Mouse (Mus musculus): ENCODE data around the gene Rrp36.

Rrp36 gene

GRCm38 (mm10) chr17:46673850-46674529 lies at the start of gene Rrp36:
Gene Rrp36 (minus strand): TSS chr17:46674352.
- peak; percentile 72 to 85 for DNase-seq (ENCODE audit: low spot score in 2 of 2)

GRCm38 (mm10) chr17:46721077-46721476 lies 46.9 kb upstream of the Rrp36 start:
- DNase-seq (ENCODE audit: low spot score in 2 of 2) = no peak

- DNase-seq (ENCODE audit: low spot score in 2 of 2) = no peak
Measured at GRCm38 (mm10) chr17:46714756-46715481, 40.8 kb upstream of the Rrp36 start.

- no peak for DNase-seq (ENCODE audit: low spot score in 2 of 2)
Measured at GRCm38 (mm10) chr17:46713849-46714248, 39.7 kb upstream of the Rrp36 start.

GRCm38 (mm10) chr17:46712442-46712841 lies 38.3 kb upstream of the Rrp36 start:
- no peak for DNase-seq (ENCODE audit: low spot score in 2 of 2)

- DNase-seq (ENCODE audit: low spot score in 2 of 2) = peak in 1 of 2 experiments; percentile 45
Measured at GRCm38 (mm10) chr17:46711612-46712271, 37.6 kb upstream of the Rrp36 start.

GRCm38 (mm10) chr17:46710959-46711597 lies 36.9 kb upstream of the Rrp36 start, which contains the start of gene Pex6:
Gene Pex6 (plus strand): TSS chr17:46711463.
- DNase-seq (ENCODE audit: low spot score in 2 of 2) = peak; percentile 83 to 90

GRCm38 (mm10) chr17:46706375-46707089 lies 32.4 kb upstream of the Rrp36 start:
- no peak for DNase-seq (ENCODE audit: low spot score in 2 of 2)

GRCm38 (mm10) chr17:46704887-46705835 lies 31.0 kb upstream of the Rrp36 start, which contains the start of gene Ppp2r5d:
Gene Ppp2r5d (minus strand): TSS chr17:46705111.
- DNase-seq (ENCODE audit: low spot score in 2 of 2) = peak; percentile 79 to 92

- DNase-seq (ENCODE audit: low spot score in 2 of 2) = no peak
Measured at GRCm38 (mm10) chr17:46703971-46704886, 30.1 kb upstream of the Rrp36 start.

GRCm38 (mm10) chr17:46702506-46702905 lies 28.4 kb upstream of the Rrp36 start:
- no peak for DNase-seq (ENCODE audit: low spot score in 2 of 2)

- no peak for DNase-seq (ENCODE audit: low spot score in 2 of 2)
Measured at GRCm38 (mm10) chr17:46702100-46702499, 27.9 kb upstream of the Rrp36 start.

- no peak for DNase-seq (ENCODE audit: low spot score in 2 of 2)
Measured at GRCm38 (mm10) chr17:46701489-46701888, 27.3 kb upstream of the Rrp36 start.

GRCm38 (mm10) chr17:46699912-46700311 lies 25.8 kb upstream of the Rrp36 start:
- DNase-seq (ENCODE audit: low spot score in 2 of 2) = no peak

- no peak for DNase-seq (ENCODE audit: low spot score in 2 of 2)
Measured at GRCm38 (mm10) chr17:46699245-46699644, 25.1 kb upstream of the Rrp36 start.

- no peak for DNase-seq (ENCODE audit: low spot score in 2 of 2)
Measured at GRCm38 (mm10) chr17:46698515-46698914, 24.4 kb upstream of the Rrp36 start.

- no peak for DNase-seq (ENCODE audit: low spot score in 2 of 2)
Measured at GRCm38 (mm10) chr17:46694517-46695063, 20.4 kb upstream of the Rrp36 start.

- no peak for DNase-seq (ENCODE audit: low spot score in 2 of 2)
Measured at GRCm38 (mm10) chr17:46691390-46691789, 17.2 kb upstream of the Rrp36 start.

GRCm38 (mm10) chr17:46690665-46691064 lies 16.5 kb upstream of the Rrp36 start:
- no peak for DNase-seq (ENCODE audit: low spot score in 2 of 2)

All from cerebellum, postnatal 4 days (tissue).